Mouse (Mus musculus) thymus, postnatal 14 days (tissue): ENCODE measurements around the gene Smco4.

ENCODE experiments used
- DNase-seq: peaks from one replicate; pipeline ENCODE4 v3.0.0; 2021

Gene Smco4

GRCm38 (mm10) chr9:15509363-15509762, 16.1 kb downstream of the Smco4 start:
- DNase-seq, result no peak

GRCm38 (mm10) chr9:15510557-15511310, 17.5 kb downstream of the Smco4 start:
- DNase-seq, result no peak

GRCm38 (mm10) chr9:15512918-15513317, 19.7 kb downstream of the Smco4 start:
- no peak for DNase-seq

- DNase-seq, result no peak
Observed at GRCm38 (mm10) chr9:15516007-15516406, 22.8 kb downstream of the Smco4 start.

GRCm38 (mm10) chr9:15517979-15518378, 24.7 kb downstream of the Smco4 start:
- DNase-seq, result no peak

- DNase-seq, result no peak
Observed at GRCm38 (mm10) chr9:15522348-15522747, 29.1 kb downstream of the Smco4 start.

- no peak for DNase-seq
Observed at GRCm38 (mm10) chr9:15522887-15523286, 29.7 kb downstream of the Smco4 start.

- DNase-seq, result no peak
Observed at GRCm38 (mm10) chr9:15523646-15524045, 30.4 kb downstream of the Smco4 start.

- no peak for DNase-seq
Observed at GRCm38 (mm10) chr9:15525246-15525645, 32.0 kb downstream of the Smco4 start.

GRCm38 (mm10) chr9:15526539-15526938, 33.3 kb downstream of the Smco4 start:
- no peak for DNase-seq

- DNase-seq, result no peak
Observed at GRCm38 (mm10) chr9:15527846-15528245, 34.6 kb downstream of the Smco4 start.

- DNase-seq, result no peak
Observed at GRCm38 (mm10) chr9:15528368-15528767, 35.1 kb downstream of the Smco4 start.

- no peak for DNase-seq
Observed at GRCm38 (mm10) chr9:15529275-15529964, 36.2 kb downstream of the Smco4 start.

GRCm38 (mm10) chr9:15529965-15530320, 36.7 kb downstream of the Smco4 start:
- DNase-seq, result peak; percentile 72

GRCm38 (mm10) chr9:15531204-15531603, 38.0 kb downstream of the Smco4 start:
- DNase-seq, result no peak

GRCm38 (mm10) chr9:15533336-15534070, 40.3 kb downstream of the Smco4 start:
- peak; percentile 54 for DNase-seq

- no peak for DNase-seq
Observed at GRCm38 (mm10) chr9:15534110-15534509, 40.9 kb downstream of the Smco4 start.

- no peak for DNase-seq
Observed at GRCm38 (mm10) chr9:15535418-15535817, 42.2 kb downstream of the Smco4 start.

GRCm38 (mm10) chr9:15536861-15537426, 43.7 kb downstream of the Smco4 start:
- DNase-seq, result no peak

GRCm38 (mm10) chr9:15537455-15538048, 44.3 kb downstream of the Smco4 start:
- DNase-seq, result no peak

- DNase-seq, result no peak
Observed at GRCm38 (mm10) chr9:15538979-15539533, 45.8 kb downstream of the Smco4 start.

GRCm38 (mm10) chr9:15541735-15542354, 48.6 kb downstream of the Smco4 start:
- DNase-seq, result no peak
